Mouse (Mus musculus) heart, postnatal 4 days (tissue): ENCODE measurements around the gene Scnn1a. TPM values are rescaled to one million over a fixed set of nuclear protein-coding genes. Genes with fewer than 3 reads are reported as not detected.

Experiments
- DNase-seq: peaks from one replicate; pipeline ENCODE4 v3.0.0; 2021
- total RNA-seq, 2 experiments: library from RNA; stranded (reverse); gene quantifications; 2 replicates each; pipeline ENCODE4 v1.2.3; 2021

The Scnn1a gene
- total RNA-seq, 2 experiments from 2014 or later, result 0.83 to 1.1 TPM

GRCm38 (mm10) chr6:125363451-125364242 lies 43.2 kb downstream of the Scnn1a start:
- DNase-seq, result peak; percentile 7

- peak; percentile 49 for DNase-seq
These were observed 44.0 kb downstream of the Scnn1a start for GRCm38 (mm10) chr6:125364448-125364847.

GRCm38 (mm10) chr6:125365522-125365921 lies 45.1 kb downstream of the Scnn1a start:
- no peak for DNase-seq

GRCm38 (mm10) chr6:125366133-125366532 lies 45.7 kb downstream of the Scnn1a start:
- no peak for DNase-seq

GRCm38 (mm10) chr6:125367758-125368371 lies 47.4 kb downstream of the Scnn1a start:
- peak; percentile 7 for DNase-seq

GRCm38 (mm10) chr6:125377042-125377441 lies 56.6 kb downstream of the Scnn1a start:
- DNase-seq, result no peak

GRCm38 (mm10) chr6:125377582-125378451 lies 57.4 kb downstream of the Scnn1a start:
- peak; percentile 75 for DNase-seq

- DNase-seq, result no peak
These were observed 58.2 kb downstream of the Scnn1a start for GRCm38 (mm10) chr6:125378621-125379020.

- no peak for DNase-seq
These were observed 59.3 kb downstream of the Scnn1a start for GRCm38 (mm10) chr6:125379781-125380180.

GRCm38 (mm10) chr6:125380372-125381360 lies 60.2 kb downstream of the Scnn1a start, which contains the start of gene Plekhg6:
TSS of gene Plekhg6 (minus strand) at chr6:125380793.
- DNase-seq, result no peak

- DNase-seq, result no peak
These were observed 61.6 kb downstream of the Scnn1a start for GRCm38 (mm10) chr6:125382024-125382423.

- DNase-seq, result peak; percentile 48
These were observed 64.9 kb downstream of the Scnn1a start for GRCm38 (mm10) chr6:125385066-125385974.

- DNase-seq, result no peak
These were observed 65.6 kb downstream of the Scnn1a start for GRCm38 (mm10) chr6:125386080-125386479.

GRCm38 (mm10) chr6:125389853-125390252 lies 69.4 kb downstream of the Scnn1a start:
- no peak for DNase-seq

Other genes with a start within 250 kb of the Scnn1a start
- gene Chd4, start 224.7 kb upstream of the Scnn1a start, total RNA-seq, result 100 to 1,000 TPM; 202 to 210 TPM
- 10 to 100 TPM; 24.4 to 25.3 TPM for gene Nop2, start 188.8 kb upstream of the Scnn1a start, total RNA-seq
- 10 to 100 TPM; 18.0 to 18.6 TPM for gene Iffo1, start 175.4 kb upstream of the Scnn1a start, total RNA-seq
- 1,000 to 10,000 TPM; 3,371 to 3,611 TPM for gene Gapdh, start 154.2 kb upstream of the Scnn1a start, total RNA-seq
- gene Ncapd2, start 129.0 kb upstream of the Scnn1a start, total RNA-seq, result 100 to 1,000 TPM; 101 to 111 TPM
- gene Mrpl51, start 128.9 kb upstream of the Scnn1a start, total RNA-seq, result 100 to 1,000 TPM; 248 to 271 TPM
- gene Vamp1, start 105.1 kb upstream of the Scnn1a start, total RNA-seq, result 1 to 10 TPM; 7.3 to 8.8 TPM
- gene Tapbpl, start 88.8 kb upstream of the Scnn1a start, total RNA-seq, result 1 to 10 TPM; 3.3 to 3.6 TPM
- gene Cd27, start 83.6 kb upstream of the Scnn1a start, total RNA-seq, result under 1 TPM; 0.38 to 0.41 TPM
- not detected for gene Tuba3a, start 34.6 kb upstream of the Scnn1a start, total RNA-seq
- gene Ltbr, start 6.8 kb upstream of the Scnn1a start, total RNA-seq, result 10 to 100 TPM; 49.2 to 53.7 TPM
- gene Tnfrsf1a, start 28.7 kb downstream of the Scnn1a start, total RNA-seq, result 10 to 100 TPM; 63.3 to 65.2 TPM
- not detected for gene Plekhg6, start 60.1 kb downstream of the Scnn1a start, total RNA-seq
- gene Cd9, start 174.1 kb downstream of the Scnn1a start, total RNA-seq, result 10 to 100 TPM; 72.4 to 73.3 TPM
- gene Vwf, start 226.1 kb downstream of the Scnn1a start, total RNA-seq, result 10 to 100 TPM; 86.0 to 87.2 TPM